Mouse (Mus musculus) liver, embryonic 18 days (tissue): Measurements from ENCODE around the gene Olfr1352. TPM values are rescaled to one million over a fixed set of nuclear protein-coding genes. Genes with fewer than 3 reads are reported as not detected.

Experiments
- polyA plus RNA-seq: library from polyadenylated mRNA; depleted of rRNA; stranded (reverse); fragments of >200 nt; gene quantifications from 2 replicates; pipeline ENCODE4 v1.2.3, GENCODE M21; 2012; rRNA removed

Gene Olfr1352
- polyA plus RNA-seq = not detected in 2 replicates

DNA sequence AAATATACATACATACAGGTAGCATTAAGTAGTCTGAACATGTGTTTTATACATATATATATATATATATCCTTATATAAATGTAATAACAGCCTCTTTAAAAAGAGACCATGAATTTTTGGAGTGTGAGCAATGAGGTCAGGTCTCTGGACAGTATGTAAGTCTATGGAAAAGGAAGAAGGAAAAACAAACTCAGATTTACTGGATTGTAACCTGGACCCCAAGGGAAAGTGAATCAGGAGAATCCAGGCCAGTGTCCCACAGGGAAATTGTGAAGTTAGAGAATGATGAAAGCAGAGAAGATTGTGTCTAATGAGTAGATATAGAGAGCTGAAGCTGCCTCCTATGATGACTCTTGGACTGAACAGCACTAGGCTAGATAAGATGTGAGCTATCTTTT, at the start of gene Olfr1352:
TSS of gene Olfr1352 (plus strand) at position 301 of the 400 bp plus-strand sequence.

DNA sequence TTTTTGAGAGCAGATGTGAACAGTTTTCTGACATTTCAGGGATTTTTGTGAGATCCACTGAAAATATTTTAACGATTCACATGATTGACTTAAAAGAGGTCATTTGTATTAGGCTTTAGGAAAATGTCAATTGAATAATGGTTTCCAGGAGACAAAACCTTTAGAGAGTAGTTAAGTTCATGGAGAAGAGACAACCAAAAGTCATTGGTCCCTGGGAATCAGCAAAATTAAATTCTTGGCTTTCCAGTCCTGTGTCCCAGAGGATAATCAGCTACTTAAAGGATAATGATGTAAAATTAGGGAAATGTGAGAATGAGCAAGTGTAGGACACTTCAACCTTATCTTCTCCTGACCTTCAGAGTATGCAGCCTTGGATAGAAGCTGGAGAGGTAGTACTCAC, 30.5 kb upstream of the Olfr1352 start, which contains the start of gene Olfr8:
TSS of gene Olfr8 (plus strand) at position 301 of the 400 bp plus-strand sequence.

DNA sequence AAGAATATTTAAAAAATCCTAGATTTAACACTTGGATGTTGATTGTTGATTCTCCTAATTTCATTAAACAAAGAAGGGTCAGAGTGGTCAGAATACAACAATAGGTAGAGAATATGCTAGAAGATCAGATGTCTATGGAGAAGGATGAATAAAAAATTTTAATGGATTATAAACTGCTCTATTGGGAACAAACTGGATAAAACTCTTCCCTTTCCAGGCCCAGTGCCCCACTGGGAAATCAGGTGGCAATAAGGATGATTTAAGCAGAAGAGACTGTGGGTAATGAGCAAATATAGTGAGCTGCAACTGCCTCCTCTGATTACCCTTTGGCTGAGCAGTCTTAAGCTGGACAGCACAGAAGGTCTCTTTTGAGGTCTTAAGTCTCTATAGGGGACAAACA, 17.8 kb upstream of the Olfr1352 start, which contains the start of gene Olfr1353:
TSS of gene Olfr1353 (plus strand) at position 301 of the 400 bp plus-strand sequence.

DNA sequence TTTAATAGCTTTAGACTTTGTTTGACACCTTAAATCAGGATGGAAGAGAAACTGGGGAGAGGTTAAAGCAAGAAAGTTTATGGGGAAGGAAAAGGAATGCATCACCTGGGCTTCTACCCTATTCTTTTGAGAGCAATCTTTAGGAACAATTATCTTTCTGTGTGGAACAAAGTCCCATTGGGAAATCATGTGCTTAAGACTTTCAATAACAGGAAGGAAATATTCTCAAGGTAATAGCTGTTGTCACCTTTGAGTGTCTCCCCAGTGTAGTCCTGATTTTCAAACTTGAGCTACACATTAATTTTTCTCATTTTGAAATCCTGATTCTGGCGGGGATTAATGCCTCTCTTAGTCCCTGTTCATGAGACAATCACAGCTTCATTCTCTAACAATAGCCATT, 31.3 kb downstream of the Olfr1352 start, which contains the start of gene Olfr1351:
TSS of gene Olfr1351 (plus strand) at position 301 of the 400 bp plus-strand sequence.

DNA sequence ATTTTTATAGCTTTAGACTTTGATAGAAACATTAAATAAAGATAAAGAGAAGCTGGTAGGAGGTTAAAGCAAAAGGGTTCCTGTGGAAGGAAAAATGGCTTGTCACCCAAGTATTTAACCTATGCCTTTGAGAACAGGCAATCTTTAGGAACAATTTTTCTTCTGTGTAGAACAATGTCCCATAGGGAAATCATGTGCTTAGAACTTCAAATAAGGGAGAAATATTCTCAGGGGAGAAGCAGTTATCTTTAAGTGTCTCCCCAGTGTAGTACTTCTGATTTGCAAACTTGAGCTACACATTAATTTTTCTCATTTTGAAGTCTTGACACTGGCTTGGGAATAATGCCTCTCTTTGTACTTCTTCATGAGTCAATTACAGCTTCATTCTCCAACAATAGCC, 47.6 kb downstream of the Olfr1352 start, which contains the start of gene Olfr57:
TSS of gene Olfr57 (plus strand) at position 301 of the 400 bp plus-strand sequence.

Other genes with a start within 250 kb of the Olfr1352 start
- not detected in 2 replicates for gene Ccdc105, start 228.0 kb upstream of the Olfr1352 start, polyA plus RNA-seq
- 0.22 and 0.27 TPM in 2 replicates for gene Slc1a6, start 200.6 kb upstream of the Olfr1352 start, polyA plus RNA-seq
- not detected in 2 replicates for gene Olfr1356, start 128.9 kb upstream of the Olfr1352 start, polyA plus RNA-seq
- gene Olfr1355, start 105.5 kb upstream of the Olfr1352 start, polyA plus RNA-seq = not detected in 2 replicates
- not detected in 2 replicates for gene Olfr1354, start 67.9 kb upstream of the Olfr1352 start, polyA plus RNA-seq
- gene Olfr8, start 30.4 kb upstream of the Olfr1352 start, polyA plus RNA-seq = not detected in 2 replicates
- gene Olfr1353, start 17.7 kb upstream of the Olfr1352 start, polyA plus RNA-seq = not detected in 2 replicates
- not detected in 2 replicates for gene Olfr1351, start 31.4 kb downstream of the Olfr1352 start, polyA plus RNA-seq
- not detected in 2 replicates for gene Olfr57, start 47.7 kb downstream of the Olfr1352 start, polyA plus RNA-seq
- 1.9 and 2.0 TPM in 2 replicates for gene 2610008E11Rik, start 116.5 kb downstream of the Olfr1352 start, polyA plus RNA-seq
- not detected in 2 replicates for gene Vmn2r80, start 167.7 kb downstream of the Olfr1352 start, polyA plus RNA-seq